Mouse (Mus musculus) forebrain, embryonic 14.5 days (tissue): ENCODE measurements at regions not wholly inside any gene's neighbourhood (a gene's known extent, or its start where the extent isn't known, plus 50 kb on each side); places are given as distances from the start of the nearest gene placed in this dataset.

Experiments
- ATAC-seq: fragments of 200-750 bp; cut with Nextera tagmentation; 2 replicates; pipeline ENCODE4 v1.8.0; 2017; ENCODE audit warnings: mild to moderate bottlenecking, moderate library complexity
- DNase-seq: peaks from one replicate; pipeline ENCODE4 v3.0.0-alpha.2; 2015; ENCODE audit warnings: low spot score
- H3K27ac ChIP-seq: fragments of 300-500 bp; sonication (generic); 2 replicates; pipeline ENCODE4 v1.5.1; 2014; ENCODE audit warnings: low read depth, mild to moderate bottlenecking, control low read depth, low read length, moderate library complexity
- H3K27me3 ChIP-seq: fragments of 300-500 bp; sonication (generic); replicated peaks from 2 replicates; pipeline ENCODE4 v1.6.1; 2014; ENCODE audit warnings: low read length, control low read depth, mixed read lengths; ENCODE audit not compliant: control insufficient read depth, insufficient read depth
- H3K36me3 ChIP-seq: fragments of 300-500 bp; sonication (generic); 2 replicates; pipeline ENCODE4 v1.6.1; 2014; ENCODE audit warnings: low read length, control low read depth; ENCODE audit not compliant: control insufficient read depth, insufficient read depth
- H3K4me1 ChIP-seq: fragments of 300-500 bp; sonication (generic); 2 replicates; pipeline ENCODE4 v1.6.1; 2014; ENCODE audit warnings: antibody characterized with exemption, low read length, control low read depth; ENCODE audit not compliant: control insufficient read depth, insufficient read depth
- H3K4me2 ChIP-seq: fragments of 300-500 bp; sonication (generic); 2 replicates; pipeline ENCODE4 v1.6.1; 2014; ENCODE audit warnings: mild to moderate bottlenecking, control low read depth, low read length
- H3K4me3 ChIP-seq: fragments of 300-500 bp; sonication (generic); 2 replicates; pipeline ENCODE4 v1.5.1; 2014; ENCODE audit warnings: low read depth, low read length, control low read depth
- H3K9ac ChIP-seq: fragments of 300-500 bp; sonication (generic); 2 replicates; pipeline ENCODE4 v1.6.1; 2014; ENCODE audit warnings: mild to moderate bottlenecking, low read length, control low read depth, moderate library complexity
- H3K9me3 ChIP-seq: fragments of 300-500 bp; sonication (generic); replicated peaks from 2 replicates; pipeline ENCODE4 v1.6.1; 2016; ENCODE audit warnings: low read length, control low read depth, mixed read lengths; ENCODE audit not compliant: control insufficient read depth
- WGBS: fragments of 180-500 bp; shearing (Covaris S2); extraction: QIAGEN DNeasy Blood & Tissue Kit; methylation state at CpG from one replicate; pipeline ENCODE4 v1.1.7; 2014; 5-methylcytosine and 5-hydroxymethylcytosine counted together

DNA sequence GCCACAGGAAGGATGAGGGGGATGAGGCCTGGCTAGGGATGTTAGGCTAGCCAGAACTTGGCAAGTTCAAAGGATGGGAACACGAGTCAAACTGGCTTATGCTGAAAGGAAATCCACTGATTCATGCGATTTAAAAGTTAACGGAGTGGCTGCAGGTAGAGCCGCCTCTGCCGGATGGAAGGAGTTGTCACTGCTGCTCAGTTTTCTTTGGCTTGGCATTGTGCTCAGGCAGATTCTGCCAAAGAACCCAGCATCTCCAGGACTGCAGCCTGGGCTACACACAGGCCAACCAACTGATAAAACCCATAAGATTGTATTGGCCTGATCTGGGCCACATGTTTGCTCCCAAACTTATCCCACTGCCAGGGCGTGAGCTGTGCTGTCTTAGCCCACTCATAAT lies 105.3 kb upstream of the Aldh1a3 start:
- H3K36me3 ChIP-seq: no peaks in the 10 kb centered on the region
- no peak overlapping the region for H3K4me3 ChIP-seq
- H3K9me3 ChIP-seq: no peaks in the 10 kb centered on the region
- ATAC-seq: no peak
- no peaks in the 10 kb centered on the region for H3K27me3 ChIP-seq
- no peak overlapping the region for H3K27ac ChIP-seq
- H3K9ac ChIP-seq: no peak overlapping the region
- 88% methylated on average over 6 of the region's 6 CpGs for WGBS
- no peak for DNase-seq
- no peak overlapping the region for H3K4me2 ChIP-seq
- no peaks in the 10 kb centered on the region for H3K4me1 ChIP-seq

DNA sequence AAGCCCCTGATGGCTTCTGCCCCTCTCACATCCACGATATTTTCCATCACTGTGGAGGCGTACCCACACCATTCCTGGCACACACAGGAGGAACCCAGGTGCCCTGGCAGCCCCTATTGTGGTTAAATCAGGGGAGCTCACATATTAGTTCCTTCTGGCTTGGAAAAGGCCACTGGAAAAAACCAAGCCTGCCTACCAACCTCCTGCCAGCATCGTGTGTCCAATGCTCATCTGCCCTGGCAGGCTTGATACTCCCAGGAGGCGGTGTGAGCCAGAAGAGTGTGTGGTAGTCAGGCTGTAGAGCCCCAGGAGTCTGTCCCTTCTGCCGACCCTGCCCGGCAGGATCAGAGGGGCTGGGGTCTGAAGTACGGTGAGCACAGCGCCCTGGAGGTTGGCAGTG lies 104.7 kb upstream of the Aldh1a3 start:
- Histone ChIP-seq H3K27me3 (no peaks in the 10 kb centered on the region), H3K27ac (no peak overlapping the region), H3K9me3 (no peaks in the 10 kb centered on the region), H3K4me2 (no peak overlapping the region), H3K4me1 (no peaks in the 10 kb centered on the region), H3K9ac (no peak overlapping the region), H3K36me3 (no peaks in the 10 kb centered on the region), H3K4me3 (no peak overlapping the region)
- WGBS: 85% methylated on average over 8 of the region's 8 CpGs
- DNase-seq: no peak
- ATAC-seq: no peak

DNA sequence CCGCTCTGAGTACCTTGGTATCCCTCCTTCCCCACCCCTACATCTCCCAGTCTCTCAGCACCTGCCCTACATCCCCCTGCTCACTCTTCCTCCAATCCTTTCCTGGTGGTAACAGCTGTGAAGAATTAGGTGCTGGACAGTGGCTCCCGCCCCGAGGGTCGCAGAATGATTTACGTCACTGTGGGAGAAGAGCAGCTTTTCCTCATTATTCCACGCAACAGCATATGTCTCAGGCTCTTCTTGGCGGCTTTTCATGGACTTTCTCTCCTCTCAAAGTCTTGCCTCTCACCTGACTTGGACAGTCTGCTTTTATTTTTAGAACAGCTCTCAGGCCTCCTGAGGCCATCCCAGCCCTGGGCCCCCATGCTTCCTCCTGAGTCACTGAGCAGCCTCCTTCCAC lies 103.8 kb upstream of the Aldh1a3 start:
- H3K4me3 ChIP-seq: no peak overlapping the region
- no peaks in the 10 kb centered on the region for H3K4me1 ChIP-seq
- H3K27ac ChIP-seq: no peak overlapping the region
- H3K9ac ChIP-seq: no peak overlapping the region
- no peak overlapping the region for H3K4me2 ChIP-seq
- no peak for ATAC-seq
- no peaks in the 10 kb centered on the region for H3K36me3 ChIP-seq
- no peak for DNase-seq
- WGBS: 85% methylated on average over 7 of the region's 7 CpGs
- no peaks in the 10 kb centered on the region for H3K27me3 ChIP-seq
- no peaks in the 10 kb centered on the region for H3K9me3 ChIP-seq

DNA sequence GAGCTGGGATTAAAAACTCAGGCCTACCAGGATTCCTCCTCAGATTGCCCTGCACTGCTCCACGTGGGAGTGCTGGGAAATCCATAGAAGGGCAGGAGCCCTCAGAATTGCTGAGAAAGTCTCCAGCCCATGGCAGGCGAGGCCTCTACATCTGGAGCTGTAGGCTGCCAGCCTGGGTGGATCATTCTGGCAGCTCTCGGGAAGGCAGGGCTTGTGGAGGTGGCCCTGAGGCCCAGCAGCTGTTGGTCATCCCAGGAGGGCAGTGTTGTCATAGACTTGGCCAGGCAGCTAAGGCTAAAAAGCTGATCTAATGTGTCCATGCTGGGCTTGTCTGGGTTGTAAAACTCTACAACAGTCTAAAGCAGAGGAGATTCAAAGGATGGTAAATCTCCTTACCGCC lies 101.6 kb upstream of the Aldh1a3 start:
- no peak overlapping the region for H3K4me2 ChIP-seq
- no peak overlapping the region for H3K4me3 ChIP-seq
- DNase-seq (no peak), ATAC-seq (no peak)
- H3K36me3 ChIP-seq: no peaks in the 10 kb centered on the region
- no peaks in the 10 kb centered on the region for H3K9me3 ChIP-seq
- H3K27me3 ChIP-seq: no peaks in the 10 kb centered on the region
- H3K4me1 ChIP-seq: no peaks in the 10 kb centered on the region
- no peak overlapping the region for H3K9ac ChIP-seq
- 74% methylated on average over 4 of the region's 4 CpGs for WGBS
- no peak overlapping the region for H3K27ac ChIP-seq

DNA sequence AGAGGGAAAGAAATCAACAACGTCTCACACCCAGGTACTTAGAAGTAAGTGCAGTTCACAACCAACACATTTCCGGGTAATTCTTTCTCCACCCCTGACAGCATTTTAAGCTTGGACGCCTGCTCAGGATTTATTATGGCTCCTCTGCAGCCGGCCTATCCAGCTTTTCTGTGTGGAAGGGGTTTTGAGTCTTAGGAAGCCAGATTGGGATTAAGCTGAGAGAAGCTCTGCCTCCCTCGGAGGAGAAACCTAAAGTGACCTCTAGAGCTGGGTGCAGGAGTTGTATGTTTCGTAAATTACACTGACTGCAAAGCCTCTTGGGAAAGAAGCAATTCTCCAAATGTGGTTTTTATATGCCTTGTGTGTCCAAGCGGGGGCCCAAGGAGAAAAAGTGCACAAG lies 96.6 kb upstream of the Aldh1a3 start:
- DNase-seq (no peak), ATAC-seq (no peak)
- H3K36me3 ChIP-seq: no peaks in the 10 kb centered on the region
- WGBS: 65% methylated on average over 7 of the region's 7 CpGs
- no peaks in the 10 kb centered on the region for H3K27me3 ChIP-seq
- no peaks in the 10 kb centered on the region for H3K9me3 ChIP-seq
- no peaks in the 10 kb centered on the region for H3K4me1 ChIP-seq
- H3K4me2 ChIP-seq: no peak overlapping the region
- no peak overlapping the region for H3K4me3 ChIP-seq
- no peak overlapping the region for H3K9ac ChIP-seq
- H3K27ac ChIP-seq: no peak overlapping the region

DNA sequence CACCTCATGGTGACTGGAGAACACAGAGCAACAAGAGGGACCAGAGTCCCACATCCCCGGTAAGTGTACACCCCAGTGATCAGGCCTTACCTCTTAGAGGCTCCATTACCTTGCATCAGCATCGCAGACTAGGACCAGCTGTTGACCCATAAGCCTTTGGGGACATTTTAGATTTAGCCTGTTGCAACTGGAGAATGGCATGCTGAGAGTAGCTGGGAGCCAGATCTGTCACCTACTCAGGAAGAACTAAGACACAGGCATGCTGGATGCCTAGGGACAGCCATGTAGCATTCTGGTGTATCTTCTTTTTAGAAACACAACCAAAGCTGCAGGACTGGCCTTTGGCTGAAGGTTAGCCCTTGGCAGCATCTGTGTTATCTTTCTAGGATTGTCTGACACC lies 94.2 kb upstream of the Aldh1a3 start:
- no peak for ATAC-seq
- Histone ChIP-seq H3K36me3 (no peaks in the 10 kb centered on the region), H3K9me3 (no peaks in the 10 kb centered on the region), H3K27me3 (no peaks in the 10 kb centered on the region), H3K4me1 (no peaks in the 10 kb centered on the region), H3K27ac (no peak overlapping the region), H3K4me3 (no peak overlapping the region), H3K9ac (no peak overlapping the region), H3K4me2 (no peak overlapping the region)
- WGBS: 95% methylated on average over 2 of the region's 2 CpGs
- no peak for DNase-seq

DNA sequence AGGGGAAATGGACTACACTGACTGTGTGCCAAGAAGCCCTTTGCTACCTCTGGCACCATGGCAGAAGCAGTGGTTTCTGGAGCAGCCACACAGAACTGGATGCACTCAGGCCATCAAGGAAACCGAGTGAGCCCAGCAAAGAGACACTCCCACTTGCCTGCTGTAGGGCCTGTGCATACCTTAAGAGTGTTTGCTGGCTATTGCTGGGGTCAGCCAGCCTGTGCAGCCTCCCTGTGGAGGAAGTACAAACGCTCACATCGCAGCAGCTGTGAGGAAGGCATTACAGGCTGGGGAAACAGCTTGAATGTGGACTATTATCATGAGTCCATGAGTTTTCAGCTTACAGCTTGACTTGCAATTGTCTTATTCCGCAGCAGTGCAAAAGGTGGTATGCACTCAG lies 88.8 kb upstream of the Aldh1a3 start:
- H3K27me3 ChIP-seq: no peaks in the 10 kb centered on the region
- no peaks in the 10 kb centered on the region for H3K36me3 ChIP-seq

DNA sequence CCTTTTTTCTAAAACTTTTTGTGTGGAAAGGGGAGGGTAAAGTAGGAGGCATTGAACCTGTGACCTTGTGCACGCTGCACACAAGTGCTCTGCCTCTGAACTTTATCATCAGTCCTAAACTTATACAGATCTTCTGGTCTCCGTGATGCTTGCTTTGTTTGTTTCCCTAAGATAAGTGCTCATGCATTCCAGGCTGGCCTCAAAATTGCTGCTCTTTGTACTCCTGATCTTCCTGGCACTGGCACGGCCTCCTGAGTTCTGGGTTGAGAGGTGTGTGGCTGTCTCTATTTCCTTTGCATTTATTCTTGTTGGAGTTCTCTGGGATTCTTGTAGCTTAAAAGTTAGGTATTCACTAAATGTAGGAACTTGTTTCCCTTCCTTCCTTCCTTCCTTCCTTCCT lies 86.1 kb upstream of the Aldh1a3 start:
- H3K27me3 ChIP-seq: no peaks in the 10 kb centered on the region
- 83% methylated on average over 3 of the region's 3 CpGs for WGBS
- H3K4me1 ChIP-seq: no peaks in the 10 kb centered on the region
- no peak overlapping the region for H3K27ac ChIP-seq
- H3K4me3 ChIP-seq: no peak overlapping the region
- H3K9me3 ChIP-seq: peaks cover 3% of the 10 kb centered on the region; the same call in 1 of the 2 replicates
- no peaks in the 10 kb centered on the region for H3K36me3 ChIP-seq
- no peak for ATAC-seq
- DNase-seq: no peak
- no peak overlapping the region for H3K9ac ChIP-seq
- no peak overlapping the region for H3K4me2 ChIP-seq

More for the DNA sequence above, 88.8 kb upstream of the Aldh1a3 start:
- Histone ChIP-seq H3K9me3 (peaks cover 3% of the 10 kb centered on the region; the same call in 1 of the 2 replicates), H3K4me1 (no peaks in the 10 kb centered on the region), H3K27ac (no peak overlapping the region), H3K9ac (no peak overlapping the region), H3K4me2 (no peak overlapping the region), H3K4me3 (no peak overlapping the region)
- no peak for ATAC-seq
- no peak for DNase-seq
- whole genome bisulfite sequencing: 65% methylated on average over 4 of the region's 4 CpGs

DNA sequence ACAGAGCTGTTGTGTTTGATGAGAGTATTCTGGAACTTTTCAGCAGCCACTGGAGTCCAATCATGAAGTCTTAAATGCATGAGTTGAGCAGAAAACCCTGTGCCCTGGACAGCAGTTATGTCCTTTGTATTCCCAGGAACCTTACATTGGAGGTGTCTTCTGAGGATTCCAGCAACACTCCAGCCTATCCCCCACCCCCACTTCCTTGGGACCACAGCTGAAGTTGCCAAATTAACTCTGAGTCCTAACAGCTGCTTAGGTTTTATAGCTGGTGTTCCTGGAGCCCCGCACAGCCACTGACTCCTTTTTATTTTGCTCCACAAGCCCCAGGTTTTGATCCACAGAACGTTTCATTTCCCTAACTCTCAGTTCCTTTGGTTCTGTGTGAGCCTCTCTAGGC lies 78.4 kb upstream of the Aldh1a3 start:
- DNase-seq: no peak
- no peaks in the 10 kb centered on the region for H3K9me3 ChIP-seq
- H3K4me2 ChIP-seq: no peak overlapping the region
- WGBS: 70% methylated on average over 2 of the region's 2 CpGs
- no peak overlapping the region for H3K27ac ChIP-seq
- H3K27me3 ChIP-seq: no peaks in the 10 kb centered on the region
- no peak overlapping the region for H3K4me3 ChIP-seq
- no peaks in the 10 kb centered on the region for H3K4me1 ChIP-seq
- ATAC-seq: no peak
- H3K36me3 ChIP-seq: no peaks in the 10 kb centered on the region
- H3K9ac ChIP-seq: no peak overlapping the region

DNA sequence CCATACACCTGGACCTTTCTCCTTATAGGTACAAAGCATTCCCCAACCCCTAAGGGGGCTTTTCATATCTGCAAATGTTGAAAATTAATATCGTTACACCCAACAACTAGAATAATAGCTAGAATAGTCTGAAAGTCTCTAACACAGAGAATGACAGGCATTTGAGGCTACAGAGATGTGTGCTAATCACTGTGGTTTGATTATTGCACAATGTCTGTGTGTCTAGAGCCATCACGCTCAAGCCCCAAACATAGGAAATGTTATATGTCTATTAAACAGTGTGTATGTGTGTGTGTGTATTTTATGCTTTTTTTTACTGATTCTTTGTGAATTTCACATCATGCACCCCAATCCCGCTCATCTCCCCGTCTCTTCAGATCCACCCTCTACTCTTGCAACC lies 77.2 kb upstream of the Aldh1a3 start:
- Histone ChIP-seq H3K9ac (no peak overlapping the region), H3K27me3 (no peaks in the 10 kb centered on the region), H3K9me3 (no peaks in the 10 kb centered on the region), H3K27ac (no peak overlapping the region), H3K4me1 (no peaks in the 10 kb centered on the region), H3K4me2 (no peak overlapping the region), H3K4me3 (no peak overlapping the region), H3K36me3 (no peaks in the 10 kb centered on the region)
- ATAC-seq: no peak
- no peak for DNase-seq
- WGBS: 95% methylated on average over 4 of the region's 4 CpGs
